In the genomic region with DNA sequence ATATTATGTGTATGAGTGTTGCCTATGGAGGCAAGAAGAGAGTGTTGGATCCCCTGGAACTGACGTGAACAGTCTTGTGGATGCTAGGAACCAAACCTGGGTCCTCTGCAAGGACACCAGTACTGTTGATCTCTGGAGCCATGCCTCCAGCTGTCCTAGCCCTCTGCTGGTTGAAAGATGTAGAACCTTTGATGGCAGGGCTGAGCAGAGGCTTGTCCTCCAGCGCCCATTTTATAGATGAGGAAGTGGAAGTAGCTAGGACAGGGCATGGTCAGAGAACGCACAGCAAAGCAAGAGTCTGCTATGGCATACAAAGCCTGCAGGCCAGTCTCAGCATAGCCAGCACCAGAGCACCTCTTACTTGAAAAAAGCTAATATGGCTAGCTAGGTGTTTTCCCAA, we compare ENCODE assay signal across 9 mouse cellular contexts. TPM values are rescaled to one million over a fixed set of nuclear protein-coding genes. Genes with fewer than 3 reads are reported as not detected.
DNase-seq lines count a peak whose midpoint lies in the region; ATAC-seq and TF ChIP-seq lines count a peak whose summit lies in the region.
"Had no signal": no experiment of that assay in that cellular context is flagged by ENCODE, and none has a peak within 500 bp of the region (broad histone marks: within the 10 kb centered on the region; RNA-seq: fewer than 3 reads in every experiment).

No protein-coding gene starts in this region.

- no peak overlapping the region for H3K27ac ChIP-seq in cerebellum, adult 2 months (ENCODE audit: insufficient read depth, low read length)
- H3K27ac ChIP-seq in testis, adult 2 months (ENCODE audit: control insufficient read depth, insufficient read depth, low read depth, low read length): no peak overlapping the region
- no peak overlapping the region for H3K27ac ChIP-seq in liver, postnatal 0 days (ENCODE audit: low read depth)
- no peak overlapping the region for H3K27ac ChIP-seq in stomach, postnatal 0 days (replicated peaks)
- H3K27ac ChIP-seq: hindbrain, embryonic 15.5 days had no signal

- no peaks in the 10 kb centered on the region for H3K9me3 ChIP-seq in liver, postnatal 0 days (ENCODE audit: low read length)
- H3K9me3 ChIP-seq in stomach, postnatal 0 days (ENCODE audit: control insufficient read depth, low read length): no peaks in the 10 kb centered on the region
- H3K9me3 ChIP-seq: hindbrain, embryonic 15.5 days had no signal

- H3K36me3 ChIP-seq in testis, adult 2 months (ENCODE audit: control insufficient read depth, insufficient read depth, low read length): no peaks in the 10 kb centered on the region; the same call in none of the 2 replicates
- peaks cover 51% of the 10 kb centered on the region for H3K36me3 ChIP-seq in liver, postnatal 0 days (replicated peaks; ENCODE audit: insufficient read depth, low read length)
- peaks cover 6% of the 10 kb centered on the region; the same call in 1 of the 2 replicates for H3K36me3 ChIP-seq in stomach, postnatal 0 days (ENCODE audit: control insufficient read depth, insufficient read depth, low read length)
- H3K36me3 ChIP-seq: hindbrain, embryonic 15.5 days had no signal

- H3K4me3 ChIP-seq in cerebellum, adult 2 months (replicated peaks; ENCODE audit: insufficient read depth, low read depth, low read length): no peak overlapping the region
- H3K4me3 ChIP-seq in testis, adult 2 months (ENCODE audit: control insufficient read depth, low read depth, low read length): no peak overlapping the region
- no peak overlapping the region for H3K4me3 ChIP-seq in liver, postnatal 0 days (ENCODE audit: low read depth, low read length)
- H3K4me3 ChIP-seq in stomach, postnatal 0 days (ENCODE audit: low read depth, low read length): no peak overlapping the region
- H3K4me3 ChIP-seq: hindbrain, embryonic 15.5 days had no signal

- H3K9ac ChIP-seq in liver, postnatal 0 days (replicated peaks): no peak overlapping the region
- no peak overlapping the region for H3K9ac ChIP-seq in stomach, postnatal 0 days (ENCODE audit: low read length)
- H3K9ac ChIP-seq: hindbrain, embryonic 15.5 days had no signal

- TF ChIP-seq POLR2A in cerebellum, adult 2 months (IDR thresholded peaks at IDR 0.05; ENCODE audit: borderline replicate concordance, insufficient read depth, low read length): no peak
- TF ChIP-seq POLR2A in testis, adult 2 months (IDR thresholded peaks at IDR 0.05; ENCODE audit: control insufficient read depth, low read depth, low read length): no peak

- TF ChIP-seq CTCF in cerebellum, adult 2 months (IDR thresholded peaks at IDR 0.05; ENCODE audit: borderline replicate concordance, insufficient read depth, low read depth, low read length): peak; percentile 33; the same call in 1 of the 2 replicates
- TF ChIP-seq CTCF in testis, adult 2 months (IDR thresholded peaks at IDR 0.05; ENCODE audit: control insufficient read depth, insufficient read depth, insufficient replicate concordance, low read depth, low read length): peak; percentile 5; the same call in 1 of the 2 replicates
- TF ChIP-seq CTCF in liver, postnatal 0 days (IDR thresholded peaks at IDR 0.05; ENCODE audit: low read depth): peak; percentile 76
- TF ChIP-seq CTCF in stomach, postnatal 0 days (IDR thresholded peaks at IDR 0.05; ENCODE audit: low read depth): peak; percentile 72

- H3K4me1 ChIP-seq in cerebellum, adult 2 months (ENCODE audit: control insufficient read depth, insufficient read depth, low read length): peaks cover 35% of the 10 kb centered on the region
- peaks cover 4% of the 10 kb centered on the region; the same call in 1 of the 2 replicates for H3K4me1 ChIP-seq in testis, adult 2 months (ENCODE audit: control insufficient read depth, insufficient read depth, low read length)
- H3K4me1 ChIP-seq in liver, postnatal 0 days (ENCODE audit: insufficient read depth): peaks cover 19% of the 10 kb centered on the region
- peaks cover 7% of the 10 kb centered on the region for H3K4me1 ChIP-seq in stomach, postnatal 0 days (replicated peaks; ENCODE audit: control insufficient read depth, insufficient read depth)
- H3K4me1 ChIP-seq: hindbrain, embryonic 15.5 days had no signal

- no peaks in the 10 kb centered on the region for H3K27me3 ChIP-seq in cerebellum, adult 2 months (ENCODE audit: control insufficient read depth, insufficient read depth, low read length)
- H3K27me3 ChIP-seq in testis, adult 2 months (ENCODE audit: control insufficient read depth, insufficient read depth, low read length): no peaks in the 10 kb centered on the region
- H3K27me3 ChIP-seq in liver, postnatal 0 days (ENCODE audit: insufficient read depth, low read length): no peaks in the 10 kb centered on the region
- no peaks in the 10 kb centered on the region for H3K27me3 ChIP-seq in stomach, postnatal 0 days (ENCODE audit: control insufficient read depth, insufficient read depth, low read length)
- H3K27me3 ChIP-seq: hindbrain, embryonic 15.5 days had no signal

- no peak for ATAC-seq in cerebellum, adult (ENCODE audit: insufficient number of reproducible peaks, low FRiP score, low TSS enrichment)
- ATAC-seq in liver, postnatal 0 days: peak; percentile 27
- no peak for ATAC-seq in stomach, postnatal 0 days (ENCODE audit: low FRiP score, low TSS enrichment)

- H3K4me2 ChIP-seq in liver, postnatal 0 days (ENCODE audit: low read depth, low read length): no peak overlapping the region
- no peak overlapping the region for H3K4me2 ChIP-seq in stomach, postnatal 0 days (replicated peaks; ENCODE audit: low read depth)
- H3K4me2 ChIP-seq: hindbrain, embryonic 15.5 days had no signal

- 87% methylated on average over 3 of the region's 3 CpGs for WGBS in cerebellum, adult 2 months
- 45% methylated on average over 3 of the region's 3 CpGs for WGBS in liver, postnatal 0 days (ENCODE audit: insufficient replicate concordance)
- WGBS in stomach, postnatal 0 days: 63% methylated on average over 3 of the region's 3 CpGs

- TF ChIP-seq EP300 in liver, postnatal 0 days (IDR thresholded peaks at IDR 0.05; ENCODE audit: low read depth): no peak
- no peak for TF ChIP-seq EP300 in stomach, postnatal 0 days (optimal IDR thresholded peaks at IDR 0.05)

- no peak for DNase-seq in cerebellum, adult 2 months
- DNase-seq in testis, postnatal 10 days (ENCODE audit: low spot score): no peak
- DNase-seq in liver, postnatal 0 days: peak; percentile 50
- no peak for DNase-seq in stomach, postnatal 0 days (ENCODE audit: low spot score)
- no peak for DNase-seq in urinary bladder, adult 18-20 months (ENCODE audit: low spot score in 2 of 2)
- no peak for DNase-seq in kidney, postnatal 10 days

RNA-seq across cellular contexts. Expression of a gene that starts 33.9 kb away (rescaled TPM):
- 46.4 and 48.4 TPM in 2 replicates for polyA plus RNA-seq in cerebellum, adult 2 months (2012; rRNA removed)
- polyA plus RNA-seq in testis, adult 2 months (2012; rRNA removed): 47.8 and 48.0 TPM in 2 replicates
- 4.4 and 5.6 TPM in 2 replicates for polyA plus RNA-seq in liver, postnatal 0 days (2015; fragmentation: Nextera tagmentation; extraction: Ambion mirVana)
- 7.8 and 8.2 TPM in 2 replicates for polyA plus RNA-seq in stomach, postnatal 0 days (2015; fragmentation: Nextera tagmentation; extraction: Ambion mirVana)

RNA-seq across cellular contexts. Expression of a gene that starts 35.9 kb away (rescaled TPM):
- 6.9 TPM in 2 replicates for polyA plus RNA-seq in cerebellum, adult 2 months (2012; rRNA removed)
- polyA plus RNA-seq in testis, adult 2 months (2012; rRNA removed): 23.1 and 28.0 TPM in 2 replicates
- 2.7 and 3.0 TPM in 2 replicates for polyA plus RNA-seq in liver, postnatal 0 days (2015; fragmentation: Nextera tagmentation; extraction: Ambion mirVana)
- polyA plus RNA-seq in stomach, postnatal 0 days (2015; fragmentation: Nextera tagmentation; extraction: Ambion mirVana): 5.2 and 5.3 TPM in 2 replicates

RNA-seq across cellular contexts. Expression of a gene that starts 36.1 kb away (rescaled TPM):
- polyA plus RNA-seq in cerebellum, adult 2 months (2012; rRNA removed): 170 and 180 TPM in 2 replicates
- 51.0 and 57.4 TPM in 2 replicates for polyA plus RNA-seq in testis, adult 2 months (2012; rRNA removed)
- polyA plus RNA-seq in liver, postnatal 0 days (2015; fragmentation: Nextera tagmentation; extraction: Ambion mirVana): 93.1 and 104 TPM in 2 replicates
- polyA plus RNA-seq in stomach, postnatal 0 days (2015; fragmentation: Nextera tagmentation; extraction: Ambion mirVana): 187 and 191 TPM in 2 replicates

RNA-seq across cellular contexts. Expression of a gene that starts 53.6 kb away (rescaled TPM):
- polyA plus RNA-seq in cerebellum, adult 2 months (2012; rRNA removed): 46.5 and 48.7 TPM in 2 replicates
- 27.6 and 27.8 TPM in 2 replicates for polyA plus RNA-seq in testis, adult 2 months (2012; rRNA removed)
- polyA plus RNA-seq in liver, postnatal 0 days (2015; fragmentation: Nextera tagmentation; extraction: Ambion mirVana): 25.2 and 26.7 TPM in 2 replicates
- polyA plus RNA-seq in stomach, postnatal 0 days (2015; fragmentation: Nextera tagmentation; extraction: Ambion mirVana): 40.5 and 41.5 TPM in 2 replicates

RNA-seq across cellular contexts. Expression of a gene that starts 53.8 kb away (rescaled TPM):
- 28.6 and 29.2 TPM in 2 replicates for polyA plus RNA-seq in cerebellum, adult 2 months (2012; rRNA removed)
- polyA plus RNA-seq in testis, adult 2 months (2012; rRNA removed): 59.8 and 63.3 TPM in 2 replicates
- polyA plus RNA-seq in liver, postnatal 0 days (2015; fragmentation: Nextera tagmentation; extraction: Ambion mirVana): 1.1 and 1.2 TPM in 2 replicates
- polyA plus RNA-seq in stomach, postnatal 0 days (2015; fragmentation: Nextera tagmentation; extraction: Ambion mirVana): 2.3 TPM in 2 replicates

Comparison
In these comparisons a context has a peak if more than half of its experiments do, and no peak if none do; other contexts are left out.
1. CTCF ChIP-seq: peak in every context shown above with its lines; median percentile 76 in liver, postnatal 0 days; 72 in stomach, postnatal 0 days; 33 in cerebellum, adult 2 months; 5 in testis, adult 2 months.